18 mouse cellular contexts compared by ENCODE assay signal in the genomic region with DNA sequence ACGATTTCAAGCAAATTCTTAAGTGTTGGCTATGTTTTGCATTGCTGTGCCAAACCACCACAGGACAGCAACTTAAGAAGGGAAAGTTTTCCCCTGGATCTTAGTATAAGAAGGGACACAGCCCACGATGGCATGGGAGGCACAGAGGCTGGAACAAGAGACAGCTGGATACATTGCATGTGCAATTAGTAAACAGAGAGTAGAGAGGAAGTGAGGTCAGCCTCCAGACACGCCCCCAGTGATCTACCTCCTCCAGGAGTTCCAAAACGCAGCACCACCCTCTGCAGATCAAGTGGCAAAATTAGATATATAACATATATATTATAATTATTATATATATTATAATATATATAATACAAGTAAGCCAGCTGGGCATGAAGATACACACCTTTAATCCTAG.
DNase-seq lines count a peak whose midpoint lies in the region; ATAC-seq and TF ChIP-seq lines count a peak whose summit lies in the region.
"Had no signal": no experiment of that assay in that cellular context is flagged by ENCODE, and none has a peak within 500 bp of the region (broad histone marks: within the 10 kb centered on the region; RNA-seq: fewer than 3 reads in every experiment).

No protein-coding gene starts in this region.

- no peaks in the 10 kb centered on the region for H3K36me3 ChIP-seq in liver, postnatal 0 days (replicated peaks; ENCODE audit: insufficient read depth, low read length)
- H3K36me3 ChIP-seq: embryonic facial prominence, embryonic 12.5 days; forebrain, embryonic 15.5 days; heart, embryonic 10.5 days; hindbrain, embryonic 10.5 days had no signal

- peaks cover 5% of the 10 kb centered on the region for H3K9me3 ChIP-seq in liver, postnatal 0 days (ENCODE audit: low read length)
- H3K9me3 ChIP-seq: forebrain, embryonic 15.5 days had no signal

- H3K4me1 ChIP-seq in liver, postnatal 0 days (ENCODE audit: insufficient read depth): peaks cover 8% of the 10 kb centered on the region

- TF ChIP-seq EP300 in liver, postnatal 0 days (IDR thresholded peaks at IDR 0.05; ENCODE audit: low read depth): no peak

- no peak overlapping the region for H3K4me3 ChIP-seq in liver, postnatal 0 days (ENCODE audit: low read depth, low read length)
- H3K4me3 ChIP-seq: embryonic facial prominence, embryonic 12.5 days; forebrain, embryonic 15.5 days; heart, embryonic 10.5 days; hindbrain, embryonic 10.5 days had no signal

- no peak overlapping the region; the same call in 1 of the 2 replicates for H3K27ac ChIP-seq in liver, postnatal 0 days (ENCODE audit: low read depth)
- H3K27ac ChIP-seq: embryonic facial prominence, embryonic 12.5 days; forebrain, embryonic 15.5 days; heart, embryonic 10.5 days; hindbrain, embryonic 10.5 days; hindbrain, embryonic 14.5 days had no signal

- 53% methylated on average over 4 of the region's 4 CpGs for WGBS in liver, postnatal 0 days (ENCODE audit: insufficient replicate concordance)

- no peak for TF ChIP-seq CTCF in liver, postnatal 0 days (IDR thresholded peaks at IDR 0.05; ENCODE audit: low read depth)

- no peaks in the 10 kb centered on the region for H3K27me3 ChIP-seq in liver, postnatal 0 days (ENCODE audit: insufficient read depth, low read length)
- H3K27me3 ChIP-seq: embryonic facial prominence, embryonic 12.5 days; forebrain, embryonic 15.5 days had no signal

- H3K4me2 ChIP-seq in liver, postnatal 0 days (ENCODE audit: low read depth, low read length): no peak overlapping the region
- H3K4me2 ChIP-seq: embryonic facial prominence, embryonic 12.5 days; forebrain, embryonic 15.5 days; hindbrain, embryonic 14.5 days had no signal

- no peak overlapping the region for H3K9ac ChIP-seq in liver, postnatal 0 days (replicated peaks)
- H3K9ac ChIP-seq: embryonic facial prominence, embryonic 12.5 days; forebrain, embryonic 15.5 days; hindbrain, embryonic 14.5 days had no signal

- DNase-seq in liver (peak; percentile 17), 416B (ENCODE audit: low read depth) (peak; percentile 39)
- no peak for DNase-seq in liver, postnatal 0 days
- peak; percentile 52 to 61 for DNase-seq in B cell, adult 2 months
- no peak for DNase-seq in cerebellum, postnatal 10 days
- DNase-seq in heart, postnatal 4 days: no peak
- DNase-seq: adrenal gland, postnatal 36 days; cerebellum, adult 2 months; cerebellum, postnatal 14 days; gastrocnemius, postnatal 36 days; heart, adult 18-20 months; heart, postnatal 10 days had no signal

- no peak for ATAC-seq in liver, postnatal 0 days
- ATAC-seq in megakaryocyte progenitor cell, adult 5-6 weeks (replicated peaks; ENCODE audit: poor library complexity): peak; percentile 60
- ATAC-seq: forebrain, embryonic 15.5 days had no signal

Comparison
In these comparisons a context has a peak if more than half of its experiments do, and no peak if none do; other contexts are left out.
1. DNase-seq: peak in liver (single experiment), 416B (single experiment) and B cell, adult 2 months (2 of 2); none in liver, postnatal 0 days (single experiment), cerebellum, postnatal 10 days (0 of 2) and heart, postnatal 4 days (single experiment).